Mouse (Mus musculus): ENCODE data around the gene Slc29a2. TPM values are rescaled to one million over a fixed set of nuclear protein-coding genes. Genes with fewer than 3 reads are reported as not detected.
"Not testable (repeated sequence)": the region's sequence is repeated elsewhere in the genome, so short reads cannot be mapped to it uniquely, and the experiment has no call there.

The Slc29a2 gene
- polyA plus RNA-seq, 1 experiment from 2014 or later, result 7.4 TPM

- Histone ChIP-seq H3K4me3 (ENCODE audit: low read depth, low read length) (no peak overlapping the region), H3K4me1 (ENCODE audit: control insufficient read depth, insufficient read depth, low read length) (peaks cover 1% of the 10 kb centered on the region), H3K9me3 (replicated peaks; ENCODE audit: control insufficient read depth, low read length) (no peaks in the 10 kb centered on the region), H3K4me2 (ENCODE audit: low read length) (no peak overlapping the region), H3K36me3 (ENCODE audit: control insufficient read depth, insufficient read depth, low read length) (no peaks in the 10 kb centered on the region), H3K27me3 (replicated peaks; ENCODE audit: control insufficient read depth, insufficient read depth, low read length) (peaks cover 14% of the 10 kb centered on the region), H3K27ac (ENCODE audit: low read depth, low read length) (no peak overlapping the region), H3K9ac (ENCODE audit: low read length) (no peak overlapping the region)
- DNase-seq (ENCODE audit: low spot score), result peak; percentile 67
- no peak for ATAC-seq
- 59% methylated on average over 5 of the region's 5 CpGs for WGBS
These were observed 29.6 kb upstream of the Slc29a2 start for GRCm38 (mm10) chr19:4994043-4994442.

GRCm38 (mm10) chr19:4999445-5000140 is 24.1 kb upstream of the Slc29a2 start:
- no peaks in the 10 kb centered on the region for H3K36me3 ChIP-seq (ENCODE audit: control insufficient read depth, insufficient read depth, low read length)
- no peak overlapping the region for H3K9ac ChIP-seq (ENCODE audit: low read length)
- peaks cover 6% of the 10 kb centered on the region; the same call in 1 of the 2 replicates for H3K4me1 ChIP-seq (ENCODE audit: control insufficient read depth, insufficient read depth, low read length)
- no peaks in the 10 kb centered on the region for H3K9me3 ChIP-seq (replicated peaks; ENCODE audit: control insufficient read depth, low read length)
- H3K27ac ChIP-seq (ENCODE audit: low read depth, low read length), result no peak overlapping the region
- H3K4me3 ChIP-seq (ENCODE audit: low read depth, low read length), result no peak overlapping the region
- no peak overlapping the region for H3K4me2 ChIP-seq (ENCODE audit: low read length)
- WGBS, result 71% methylated on average over 6 of the region's 6 CpGs
- DNase-seq (ENCODE audit: low spot score) (no peak), ATAC-seq (no peak)
- H3K27me3 ChIP-seq (replicated peaks; ENCODE audit: control insufficient read depth, insufficient read depth, low read length), result peaks cover 2% of the 10 kb centered on the region; the same call in 1 of the 2 replicates

- H3K4me2 ChIP-seq (ENCODE audit: low read length), result peak overlapping the region; percentile 60
- H3K9me3 ChIP-seq (replicated peaks; ENCODE audit: control insufficient read depth, low read length), result no peaks in the 10 kb centered on the region
- under 1% methylated on average over 39 of the region's 39 CpGs for WGBS
- ATAC-seq (peak; percentile 99), DNase-seq (ENCODE audit: low spot score) (peak; percentile 99)
- peaks cover 6% of the 10 kb centered on the region; the same call in 1 of the 2 replicates for H3K4me1 ChIP-seq (ENCODE audit: control insufficient read depth, insufficient read depth, low read length)
- H3K9ac ChIP-seq (ENCODE audit: low read length), result peak overlapping the region; percentile 58
- peak overlapping the region; percentile 26 for H3K4me3 ChIP-seq (ENCODE audit: low read depth, low read length)
- H3K27ac ChIP-seq (ENCODE audit: low read depth, low read length), result peak overlapping the region; percentile 92
- H3K36me3 ChIP-seq (ENCODE audit: control insufficient read depth, insufficient read depth, low read length), result no peaks in the 10 kb centered on the region
- peaks cover 2% of the 10 kb centered on the region; the same call in 1 of the 2 replicates for H3K27me3 ChIP-seq (replicated peaks; ENCODE audit: control insufficient read depth, insufficient read depth, low read length)
These were observed 21.8 kb upstream of the Slc29a2 start for GRCm38 (mm10) chr19:5001666-5002406.

GRCm38 (mm10) chr19:5003644-5004043 is 20.0 kb upstream of the Slc29a2 start:
- H3K9me3 ChIP-seq (replicated peaks; ENCODE audit: control insufficient read depth, low read length), result not testable (repeated sequence)
- 56% methylated on average over 2 of the region's 2 CpGs for WGBS

GRCm38 (mm10) chr19:5004925-5005324 is 18.7 kb upstream of the Slc29a2 start:
- DNase-seq (ENCODE audit: low spot score) (no peak), ATAC-seq (no peak)
- H3K9me3 ChIP-seq (replicated peaks; ENCODE audit: control insufficient read depth, low read length), result no peaks in the 10 kb centered on the region
- H3K36me3 ChIP-seq (ENCODE audit: control insufficient read depth, insufficient read depth, low read length), result no peaks in the 10 kb centered on the region
- H3K9ac ChIP-seq (ENCODE audit: low read length), result no peak overlapping the region
- H3K4me2 ChIP-seq (ENCODE audit: low read length), result no peak overlapping the region
- 0 out of 2 replicates have a peak, but pooled peaks cover 2% of the 10 kb centered on the region for H3K27me3 ChIP-seq (replicated peaks; ENCODE audit: control insufficient read depth, insufficient read depth, low read length)
- no peak overlapping the region for H3K27ac ChIP-seq (ENCODE audit: low read depth, low read length)
- WGBS, result 66% methylated on average over 4 of the region's 4 CpGs
- H3K4me1 ChIP-seq (ENCODE audit: control insufficient read depth, insufficient read depth, low read length), result peaks cover 6% of the 10 kb centered on the region; the same call in 1 of the 2 replicates
- H3K4me3 ChIP-seq (ENCODE audit: low read depth, low read length), result no peak overlapping the region

More at GRCm38 (mm10) chr19:5003644-5004043, 20.0 kb upstream of the Slc29a2 start:
- not testable (repeated sequence) for H3K36me3 ChIP-seq (ENCODE audit: control insufficient read depth, insufficient read depth, low read length); H3K27ac ChIP-seq (ENCODE audit: low read depth, low read length); H3K4me3 ChIP-seq (ENCODE audit: low read depth, low read length); H3K27me3 ChIP-seq (replicated peaks; ENCODE audit: control insufficient read depth, insufficient read depth, low read length); ATAC-seq; DNase-seq (ENCODE audit: low spot score); H3K4me1 ChIP-seq (ENCODE audit: control insufficient read depth, insufficient read depth, low read length); H3K9ac ChIP-seq (ENCODE audit: low read length); H3K4me2 ChIP-seq (ENCODE audit: low read length)

GRCm38 (mm10) chr19:5013138-5013537 is 10.5 kb upstream of the Slc29a2 start:
- Histone ChIP-seq H3K4me3 (ENCODE audit: low read depth, low read length) (no peak overlapping the region), H3K4me2 (ENCODE audit: low read length) (no peak overlapping the region), H3K9ac (ENCODE audit: low read length) (no peak overlapping the region), H3K9me3 (replicated peaks; ENCODE audit: control insufficient read depth, low read length) (no peaks in the 10 kb centered on the region), H3K27me3 (replicated peaks; ENCODE audit: control insufficient read depth, insufficient read depth, low read length) (no peaks in the 10 kb centered on the region), H3K4me1 (ENCODE audit: control insufficient read depth, insufficient read depth, low read length) (no peaks in the 10 kb centered on the region), H3K27ac (ENCODE audit: low read depth, low read length) (no peak overlapping the region), H3K36me3 (ENCODE audit: control insufficient read depth, insufficient read depth, low read length) (no peaks in the 10 kb centered on the region)
- 61% methylated on average over 8 of the region's 8 CpGs for whole genome bisulfite sequencing
- ATAC-seq (no peak), DNase-seq (ENCODE audit: low spot score) (no peak)

GRCm38 (mm10) chr19:5014961-5015398 is 8.7 kb upstream of the Slc29a2 start:
- no peaks in the 10 kb centered on the region for H3K4me1 ChIP-seq (ENCODE audit: control insufficient read depth, insufficient read depth, low read length)
- H3K27ac ChIP-seq (ENCODE audit: low read depth, low read length), result no peak overlapping the region
- H3K4me3 ChIP-seq (ENCODE audit: low read depth, low read length), result no peak overlapping the region
- DNase-seq (ENCODE audit: low spot score) (peak; percentile 66), ATAC-seq (no peak)
- no peaks in the 10 kb centered on the region for H3K36me3 ChIP-seq (ENCODE audit: control insufficient read depth, insufficient read depth, low read length)
- no peaks in the 10 kb centered on the region; the same call in 1 of the 2 replicates for H3K27me3 ChIP-seq (replicated peaks; ENCODE audit: control insufficient read depth, insufficient read depth, low read length)
- no peaks in the 10 kb centered on the region for H3K9me3 ChIP-seq (replicated peaks; ENCODE audit: control insufficient read depth, low read length)
- WGBS, result 13% methylated on average over 8 of the region's 8 CpGs
- no peak overlapping the region for H3K4me2 ChIP-seq (ENCODE audit: low read length)
- H3K9ac ChIP-seq (ENCODE audit: low read length), result no peak overlapping the region

- Histone ChIP-seq H3K4me2 (ENCODE audit: low read length) (no peak overlapping the region), H3K9me3 (replicated peaks; ENCODE audit: control insufficient read depth, low read length) (no peaks in the 10 kb centered on the region), H3K4me3 (ENCODE audit: low read depth, low read length) (no peak overlapping the region), H3K27me3 (replicated peaks; ENCODE audit: control insufficient read depth, insufficient read depth, low read length) (no peaks in the 10 kb centered on the region; the same call in 1 of the 2 replicates), H3K4me1 (ENCODE audit: control insufficient read depth, insufficient read depth, low read length) (no peaks in the 10 kb centered on the region), H3K36me3 (ENCODE audit: control insufficient read depth, insufficient read depth, low read length) (no peaks in the 10 kb centered on the region), H3K9ac (ENCODE audit: low read length) (no peak overlapping the region), H3K27ac (ENCODE audit: low read depth, low read length) (no peak overlapping the region)
- DNase-seq (ENCODE audit: low spot score), result peak; percentile 57
- peak; percentile 46; the same call in 1 of the 2 replicates for ATAC-seq
- 36% methylated on average over 10 of the region's 10 CpGs for WGBS
These were observed 7.4 kb upstream of the Slc29a2 start for GRCm38 (mm10) chr19:5016221-5016742.

Data from forebrain, embryonic 14.5 days (tissue).